Comparison of ENCODE assay signal across 9 mouse cellular contexts in the genomic region with DNA sequence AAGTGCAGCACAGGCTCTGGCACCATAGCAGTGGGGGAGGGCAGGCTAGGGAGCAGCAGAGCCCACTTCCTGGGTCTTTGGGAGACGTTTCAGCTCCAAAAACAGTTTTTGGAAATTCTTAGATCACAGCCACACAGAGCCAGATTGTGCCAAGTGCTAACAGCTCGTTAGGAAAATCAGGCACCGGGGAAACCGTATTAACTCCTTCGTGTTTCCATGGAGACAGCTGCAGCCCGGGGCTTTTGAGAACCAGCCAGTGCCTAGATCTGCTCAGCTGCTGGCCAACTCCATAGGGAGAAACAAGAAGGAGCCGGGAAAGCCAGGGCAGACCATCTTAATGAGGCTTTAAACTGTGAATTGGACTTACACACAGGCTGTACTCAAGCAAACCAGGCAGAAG. TPM values are rescaled to one million over a fixed set of nuclear protein-coding genes. Genes with fewer than 3 reads are reported as not detected.
DNase-seq lines count a peak whose midpoint lies in the region; ATAC-seq and TF ChIP-seq lines count a peak whose summit lies in the region.
"Had no signal": no experiment of that assay in that cellular context is flagged by ENCODE, and none has a peak within 500 bp of the region (broad histone marks: within the 10 kb centered on the region; RNA-seq: fewer than 3 reads in every experiment).

No protein-coding gene starts in this region.

- no peak overlapping the region for H3K9ac ChIP-seq in hindbrain, postnatal 0 days (replicated peaks; ENCODE audit: low read length)
- no peak overlapping the region for H3K9ac ChIP-seq in neural tube, embryonic 14.5 days (replicated peaks; ENCODE audit: low read depth, low read length)

- no peak overlapping the region for H3K4me3 ChIP-seq in hindbrain, postnatal 0 days (ENCODE audit: low read length)
- H3K4me3 ChIP-seq in neural tube, embryonic 14.5 days (ENCODE audit: low read depth, low read length) = no peak overlapping the region
- H3K4me3 ChIP-seq: megakaryocyte, embryonic 14.5 days had no signal

- 2% methylated on average over 7 of the region's 7 CpGs for WGBS in hindbrain, postnatal 0 days
- 2% methylated on average over 7 of the region's 7 CpGs for WGBS in neural tube, embryonic 14.5 days

- H3K27ac ChIP-seq in hindbrain, postnatal 0 days = peak overlapping the region; percentile 70
- peak overlapping the region; percentile 69 for H3K27ac ChIP-seq in neural tube, embryonic 14.5 days (ENCODE audit: low read depth, low read length)

- ATAC-seq in hindbrain, postnatal 0 days = peak; percentile 88
- ATAC-seq in neural tube, embryonic 14.5 days (ENCODE audit: low read depth) = peak; percentile 91

- DNase-seq in cerebellum, adult 9-11 months = peak; percentile 36
- DNase-seq in cerebellum, adult 11 months = no peak
- peak; percentile 25 for DNase-seq in embryo, embryonic 9.5 days (ENCODE audit: extremely low spot score)
- peak; percentile 90 for DNase-seq in hindbrain, postnatal 0 days (ENCODE audit: low spot score)
- peak; percentile 56 to 85 for DNase-seq in left cerebral cortex, adult 8-10 months (ENCODE audit: low spot score in 2 of 2)
- DNase-seq in thymus, postnatal 36 days = no peak
- DNase-seq in spleen, postnatal 4 days (ENCODE audit: low spot score in 2 of 2) = no peak

- peaks cover 15% of the 10 kb centered on the region for H3K4me1 ChIP-seq in hindbrain, postnatal 0 days (ENCODE audit: insufficient read depth, low read length)
- 0 out of 2 replicates have a peak, but pooled peaks cover 5% of the 10 kb centered on the region for H3K4me1 ChIP-seq in neural tube, embryonic 14.5 days (ENCODE audit: control insufficient read depth, insufficient read depth, low read length)

- no peaks in the 10 kb centered on the region for H3K36me3 ChIP-seq in hindbrain, postnatal 0 days (ENCODE audit: insufficient read depth, low read length)
- H3K36me3 ChIP-seq in neural tube, embryonic 14.5 days (ENCODE audit: control insufficient read depth, insufficient read depth, low read length) = no peaks in the 10 kb centered on the region

- H3K9me3 ChIP-seq in hindbrain, postnatal 0 days (ENCODE audit: low read length) = no peaks in the 10 kb centered on the region
- no peaks in the 10 kb centered on the region for H3K9me3 ChIP-seq in neural tube, embryonic 14.5 days (ENCODE audit: control insufficient read depth, low read length)
- H3K9me3 ChIP-seq: megakaryocyte, embryonic 14.5 days had no signal

- H3K4me2 ChIP-seq in hindbrain, postnatal 0 days (ENCODE audit: low read depth, low read length) = peak overlapping the region; percentile 30
- H3K4me2 ChIP-seq in neural tube, embryonic 14.5 days (ENCODE audit: low read depth, low read length) = peak overlapping the region; percentile 12; the same call in 1 of the 2 replicates

- H3K27me3 ChIP-seq in hindbrain, postnatal 0 days (ENCODE audit: insufficient read depth, low read length) = no peaks in the 10 kb centered on the region
- no peaks in the 10 kb centered on the region for H3K27me3 ChIP-seq in neural tube, embryonic 14.5 days (ENCODE audit: control insufficient read depth, insufficient read depth, low read length)

- TF ChIP-seq CTCF in hindbrain, postnatal 0 days (IDR thresholded peaks at IDR 0.05; ENCODE audit: low read depth) = no peak

RNA-seq across cellular contexts. Expression of a gene that starts 11.9 kb away (rescaled TPM):
- total RNA-seq in hindbrain, postnatal 0 days (2014; rRNA removed) = 3.3 and 5.1 TPM in 2 replicates
- 1.8 and 2.4 TPM in 2 replicates for polyA plus RNA-seq in hindbrain, postnatal 0 days (2015; fragmentation: Nextera tagmentation; extraction: Ambion mirVana)
- 1 to 10 TPM; 2.4 to 4.9 (median 4.1) TPM for total RNA-seq in left cerebral cortex, adult 8-10 months (2022)
- 0.21 and 0.29 TPM in 2 replicates for polyA plus RNA-seq in neural tube, embryonic 14.5 days (2014; fragmentation: Nextera tagmentation; extraction: Ambion mirVana)

Comparison
In these comparisons a context has a peak if more than half of its experiments do, and no peak if none do; other contexts are left out.
1. DNase-seq: peak in cerebellum, adult 9-11 months (single experiment), embryo, embryonic 9.5 days (single experiment), hindbrain, postnatal 0 days (single experiment) and left cerebral cortex, adult 8-10 months (2 of 2); none in cerebellum, adult 11 months (single experiment), thymus, postnatal 36 days (0 of 2) and spleen, postnatal 4 days (0 of 2).